Mouse (Mus musculus) cerebellum, adult 8-10 months (tissue): ENCODE measurements around the gene Tmem101.

Source experiments
- DNase-seq: peaks from one replicate; pipeline ENCODE4 v3.0.0; 2022

Gene Tmem101

GRCm38 (mm10) chr11:102147213-102147989, 8.8 kb downstream of the Tmem101 start:
- no peak for DNase-seq

GRCm38 (mm10) chr11:102146531-102146930, 9.7 kb downstream of the Tmem101 start:
- DNase-seq, result no peak

- no peak for DNase-seq
These were observed 10.2 kb downstream of the Tmem101 start for GRCm38 (mm10) chr11:102146005-102146404.

- no peak for DNase-seq
These were observed 10.7 kb downstream of the Tmem101 start, which contains the start of gene Nags for GRCm38 (mm10) chr11:102145471-102146001. TSS of gene Nags (plus strand) at chr11:102145513.

GRCm38 (mm10) chr11:102144957-102145470, 11.2 kb downstream of the Tmem101 start:
- no peak for DNase-seq

- DNase-seq, result no peak
These were observed 13.8 kb downstream of the Tmem101 start for GRCm38 (mm10) chr11:102142355-102142754.

- peak; percentile 69 for DNase-seq
These were observed 15.7 kb downstream of the Tmem101 start for GRCm38 (mm10) chr11:102140508-102140907.

GRCm38 (mm10) chr11:102138447-102138740, 17.8 kb downstream of the Tmem101 start:
- peak; percentile 69 for DNase-seq

- DNase-seq, result no peak
These were observed 18.4 kb downstream of the Tmem101 start for GRCm38 (mm10) chr11:102137625-102138446.

- DNase-seq, result no peak
These were observed 21.7 kb downstream of the Tmem101 start for GRCm38 (mm10) chr11:102134516-102134915.

GRCm38 (mm10) chr11:102117386-102117785, 38.8 kb downstream of the Tmem101 start:
- DNase-seq, result no peak

GRCm38 (mm10) chr11:102116241-102116640, 40.0 kb downstream of the Tmem101 start:
- no peak for DNase-seq

- DNase-seq, result no peak
These were observed 44.6 kb downstream of the Tmem101 start for GRCm38 (mm10) chr11:102111576-102111975.

- no peak for DNase-seq
These were observed 48.5 kb downstream of the Tmem101 start, which contains the start of gene Pyy for GRCm38 (mm10) chr11:102107732-102108131. TSS of gene Pyy (minus strand) at chr11:102107832.

- no peak for DNase-seq
These were observed 49.3 kb downstream of the Tmem101 start for GRCm38 (mm10) chr11:102106911-102107310.
